Mouse (Mus musculus): ENCODE results near the gene Tctex1d4.

DNA sequence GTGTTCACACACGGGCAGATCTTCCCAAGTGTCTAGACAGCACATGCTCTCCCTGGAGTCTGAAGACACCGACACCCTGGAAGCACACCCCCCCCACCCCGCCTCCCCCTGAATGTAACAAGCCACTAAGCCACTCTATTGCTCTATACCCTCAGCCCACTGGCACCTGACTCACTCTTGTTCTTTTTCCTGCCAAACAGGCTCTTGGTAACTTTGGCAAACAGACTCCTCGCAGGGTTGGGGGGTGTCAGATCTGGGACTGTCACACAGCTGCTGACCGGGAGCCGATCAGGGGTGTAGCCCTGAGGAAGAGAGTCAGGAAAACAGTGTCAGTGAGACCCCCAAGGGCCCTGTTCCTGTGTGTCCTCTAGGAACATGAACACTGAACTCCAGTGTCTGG, 4.6 kb downstream of the Tctex1d4 start:
- no peak for TF ChIP-seq POLR2A (IDR thresholded peaks at IDR 0.05; ENCODE audit: extremely low read depth, insufficient read depth, low read length)
- TF ChIP-seq CTCF (IDR thresholded peaks at IDR 0.05; ENCODE audit: low read depth, low read length), result no peak
